Mouse (Mus musculus) liver, embryonic 15.5 days (tissue): ENCODE data around the gene Lhfp. TPM values are rescaled to one million over a fixed set of nuclear protein-coding genes. Genes with fewer than 3 reads are reported as not detected.

Experiments used
- ATAC-seq: fragments of 200-750 bp; cut with Nextera tagmentation; 2 replicates; pipeline ENCODE4 v1.8.0; 2017; ENCODE audit warnings: moderate number of reproducible peaks, mild to moderate bottlenecking, moderate library complexity; ENCODE audit not compliant: insufficient read depth
- H3K27ac ChIP-seq: fragments of 300-500 bp; sonication (generic); replicated peaks from 2 replicates; pipeline ENCODE4 v1.5.1; 2015; ENCODE audit warnings: mild to moderate bottlenecking, inconsistent platforms
- H3K27me3 ChIP-seq: fragments of 300-500 bp; sonication (generic); 2 replicates; pipeline ENCODE4 v1.6.1; 2015; ENCODE audit warnings: mild to moderate bottlenecking, inconsistent platforms
- H3K36me3 ChIP-seq: fragments of 300-500 bp; sonication (generic); replicated peaks from 2 replicates; pipeline ENCODE4 v1.6.1; 2015; ENCODE audit warnings: moderate library complexity, mild to moderate bottlenecking, inconsistent platforms
- H3K4me1 ChIP-seq: fragments of 300-500 bp; sonication (generic); replicated peaks from 2 replicates; pipeline ENCODE4 v1.6.1; 2015; ENCODE audit warnings: inconsistent platforms
- H3K4me2 ChIP-seq: fragments of 300-500 bp; sonication (generic); 2 replicates; pipeline ENCODE4 v1.6.1; 2015; ENCODE audit warnings: moderate library complexity, mild to moderate bottlenecking, inconsistent platforms
- H3K4me3 ChIP-seq: fragments of 300-500 bp; sonication (generic); replicated peaks from 2 replicates; pipeline ENCODE4 v1.5.1; 2015; ENCODE audit warnings: mild to moderate bottlenecking, inconsistent platforms
- H3K9ac ChIP-seq: fragments of 300-500 bp; sonication (generic); 2 replicates; pipeline ENCODE4 v1.6.1; 2015; ENCODE audit warnings: moderate library complexity, mild to moderate bottlenecking, inconsistent platforms
- H3K9me3 ChIP-seq: fragments of 300-500 bp; sonication (generic); replicated peaks from 2 replicates; pipeline ENCODE4 v1.6.1; 2016; ENCODE audit warnings: inconsistent platforms
- WGBS: fragments of 180-500 bp; shearing (Covaris S2); methylation state at CpG from one replicate; pipeline ENCODE4 v1.1.7; 2015; ENCODE audit warnings: mixed read lengths; ENCODE audit not compliant: insufficient replicate concordance; 5-methylcytosine and 5-hydroxymethylcytosine counted together
- polyA plus RNA-seq: library from polyadenylated mRNA; unstranded; fragments of >200 nt; fragmentation: Nextera tagmentation; extraction: Ambion mirVana; gene quantifications from 2 replicates; pipeline ENCODE4 v1.2.1, GENCODE M21; 2015

The Lhfp gene
- polyA plus RNA-seq, 1 experiment from 2014 or later: 4.3 TPM

DNA sequence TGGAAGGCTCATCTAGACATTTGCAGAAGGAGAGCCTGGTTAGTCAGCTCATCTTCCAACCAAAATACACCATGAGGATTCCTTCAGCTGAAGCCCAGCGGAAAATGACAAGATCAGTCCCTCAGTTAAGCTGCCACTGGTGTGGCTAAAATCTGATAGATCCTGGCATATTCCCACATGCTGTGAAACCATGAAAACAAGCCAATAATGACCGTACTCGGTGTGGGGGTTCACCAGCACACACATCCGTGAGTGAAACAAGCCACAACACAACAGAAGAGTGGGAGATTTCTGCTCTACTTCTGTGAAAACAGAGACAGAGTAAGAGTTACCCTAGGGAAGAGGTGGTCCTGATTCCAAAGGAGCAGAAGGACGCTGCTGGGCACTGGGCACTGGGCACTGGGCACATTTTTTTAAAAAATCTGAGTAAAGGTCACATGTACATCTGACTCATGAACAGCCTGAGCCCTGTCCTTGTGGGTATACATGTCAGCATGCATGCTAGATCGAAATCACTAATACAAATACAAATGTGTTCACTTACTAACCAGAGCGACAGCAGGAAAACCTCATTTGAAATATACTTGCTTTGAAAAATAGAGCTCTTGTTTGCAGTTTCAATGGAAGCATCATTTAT is 163.1 kb downstream of the Lhfp start:
- H3K36me3 ChIP-seq: no peaks in the 10 kb centered on the region
- no peak overlapping the region for H3K4me3 ChIP-seq
- 57% methylated on average over 7 of the region's 7 CpGs for WGBS
- no peaks in the 10 kb centered on the region for H3K27me3 ChIP-seq
- no peaks in the 10 kb centered on the region for H3K9me3 ChIP-seq
- no peak overlapping the region for H3K27ac ChIP-seq
- no peaks in the 10 kb centered on the region for H3K4me1 ChIP-seq
- H3K9ac ChIP-seq: no peak overlapping the region
- no peak for ATAC-seq
- no peak overlapping the region for H3K4me2 ChIP-seq

GRCm38 (mm10) chr3:53204985-53205365 is 163.6 kb downstream of the Lhfp start:
- H3K36me3 ChIP-seq: no peaks in the 10 kb centered on the region
- no peak for ATAC-seq
- H3K27me3 ChIP-seq: no peaks in the 10 kb centered on the region
- 71% methylated on average over 1 of the region's 1 CpGs for WGBS
- H3K4me3 ChIP-seq: no peak overlapping the region
- no peaks in the 10 kb centered on the region for H3K4me1 ChIP-seq
- no peak overlapping the region for H3K27ac ChIP-seq
- no peak overlapping the region for H3K9ac ChIP-seq
- no peaks in the 10 kb centered on the region for H3K9me3 ChIP-seq
- H3K4me2 ChIP-seq: no peak overlapping the region

GRCm38 (mm10) chr3:53205706-53206105 is 164.4 kb downstream of the Lhfp start:
- Histone ChIP-seq H3K36me3 (no peaks in the 10 kb centered on the region), H3K9me3 (no peaks in the 10 kb centered on the region), H3K27me3 (no peaks in the 10 kb centered on the region), H3K9ac (no peak overlapping the region), H3K4me2 (no peak overlapping the region), H3K4me1 (no peaks in the 10 kb centered on the region), H3K27ac (no peak overlapping the region), H3K4me3 (no peak overlapping the region)
- 72% methylated on average over 3 of the region's 3 CpGs for WGBS
- no peak for ATAC-seq

DNA sequence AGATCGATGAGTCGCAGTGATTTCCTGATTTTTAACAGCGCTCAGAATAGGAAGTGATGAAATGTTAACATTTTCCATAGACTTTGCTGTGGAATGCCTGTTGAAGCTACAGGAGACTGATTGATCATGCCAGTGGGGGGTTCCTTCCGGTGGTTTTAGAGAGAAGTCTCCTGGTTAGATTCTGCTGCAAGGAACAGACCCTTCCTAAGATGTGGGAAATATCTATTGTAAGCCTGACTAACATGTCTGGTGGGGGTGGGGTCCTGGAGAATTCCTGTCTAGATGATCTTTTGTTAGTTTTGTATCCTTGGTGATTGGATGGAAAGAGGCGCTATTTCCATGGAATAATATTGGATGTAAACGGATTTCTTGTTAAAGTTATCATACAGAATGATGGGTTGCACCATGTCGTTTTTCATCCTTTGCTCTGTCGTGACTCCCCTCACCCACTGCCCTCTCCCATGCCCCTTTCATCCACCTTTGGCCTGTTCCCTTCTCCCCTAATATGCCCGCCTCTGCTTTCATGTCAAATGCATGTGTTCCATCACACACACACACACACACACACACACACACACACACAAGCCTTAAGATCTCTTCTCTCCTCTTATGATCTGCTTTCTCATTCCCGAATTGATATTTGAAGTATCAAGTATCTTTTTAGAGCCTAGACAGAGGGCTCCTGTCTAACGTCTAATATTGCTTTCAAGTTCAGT is 165.3 kb downstream of the Lhfp start:
- Histone ChIP-seq H3K4me2 (no peak overlapping the region), H3K9me3 (no peaks in the 10 kb centered on the region), H3K27ac (no peak overlapping the region), H3K27me3 (no peaks in the 10 kb centered on the region), H3K4me1 (no peaks in the 10 kb centered on the region), H3K9ac (no peak overlapping the region), H3K4me3 (no peak overlapping the region), H3K36me3 (no peaks in the 10 kb centered on the region)
- no peak for ATAC-seq
- WGBS: 50% methylated on average over 11 of the region's 11 CpGs

DNA sequence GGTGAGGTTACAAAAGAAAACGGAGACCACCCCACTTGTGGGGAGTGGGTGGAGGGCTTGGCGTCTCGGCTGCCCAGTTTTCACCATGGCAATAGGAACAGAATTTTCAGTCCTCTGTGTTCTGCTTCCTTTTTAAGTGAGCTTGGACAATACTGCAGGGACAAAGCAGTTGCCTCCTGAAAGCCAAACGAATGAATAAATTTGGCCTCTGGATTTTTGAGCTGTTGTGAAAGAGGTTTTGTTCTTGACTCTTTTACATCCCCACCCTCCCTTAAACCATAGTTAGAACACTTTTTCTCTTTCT is 165.8 kb downstream of the Lhfp start:
- Histone ChIP-seq H3K36me3 (no peaks in the 10 kb centered on the region), H3K9ac (no peak overlapping the region), H3K4me1 (no peaks in the 10 kb centered on the region), H3K27ac (no peak overlapping the region), H3K27me3 (no peaks in the 10 kb centered on the region), H3K4me3 (no peak overlapping the region), H3K9me3 (no peaks in the 10 kb centered on the region), H3K4me2 (no peak overlapping the region)
- 51% methylated on average over 4 of the region's 4 CpGs for WGBS
- ATAC-seq: no peak

DNA sequence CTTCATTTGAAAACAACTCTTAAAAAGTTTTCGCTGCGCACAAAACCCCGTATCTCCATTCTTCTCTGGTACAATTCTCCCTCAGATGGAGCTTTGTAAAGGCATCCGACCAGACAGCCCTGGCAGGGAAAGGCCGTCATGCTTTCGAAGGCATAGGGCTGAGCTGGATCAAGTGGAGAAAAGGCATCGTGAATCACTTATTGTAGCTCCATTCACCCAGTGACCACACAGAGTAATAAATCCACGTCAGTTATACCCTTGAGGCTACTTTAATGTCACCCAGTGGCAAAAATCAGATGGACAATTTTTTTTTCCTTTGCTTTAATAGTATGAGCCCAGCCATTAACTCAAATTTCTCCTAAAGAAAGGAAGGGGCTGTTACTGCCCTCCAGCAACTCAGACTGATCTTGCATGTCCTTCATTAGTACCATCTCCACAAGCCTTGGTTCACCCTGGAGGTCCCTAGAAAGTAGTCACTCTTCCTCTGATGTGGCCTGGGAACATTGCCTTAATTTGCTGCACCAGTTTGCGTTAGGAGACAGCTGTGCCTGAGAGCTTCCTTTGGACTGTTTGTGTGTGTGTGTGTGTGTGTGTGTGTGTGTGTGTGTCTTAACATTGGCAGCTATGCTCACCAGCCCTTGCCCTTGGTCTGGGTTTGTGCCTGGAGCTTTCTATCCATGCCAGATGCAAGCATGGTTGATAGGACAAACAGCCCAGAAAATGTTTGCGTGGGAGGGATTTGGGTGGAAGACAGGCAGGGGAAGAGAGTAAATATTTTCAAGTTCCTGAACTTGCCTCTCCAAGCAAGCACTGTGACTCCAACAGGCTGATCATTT is 169.6 kb downstream of the Lhfp start:
- Histone ChIP-seq H3K4me1 (no peaks in the 10 kb centered on the region), H3K27me3 (no peaks in the 10 kb centered on the region), H3K9me3 (no peaks in the 10 kb centered on the region), H3K4me2 (no peak overlapping the region), H3K4me3 (no peak overlapping the region), H3K27ac (no peak overlapping the region), H3K9ac (no peak overlapping the region), H3K36me3 (no peaks in the 10 kb centered on the region)
- 65% methylated on average over 10 of the region's 10 CpGs for WGBS
- no peak for ATAC-seq

GRCm38 (mm10) chr3:53212599-53212998 is 171.3 kb downstream of the Lhfp start:
- no peaks in the 10 kb centered on the region for H3K9me3 ChIP-seq
- no peak for ATAC-seq
- H3K27ac ChIP-seq: no peak overlapping the region
- H3K9ac ChIP-seq: no peak overlapping the region
- H3K4me3 ChIP-seq: no peak overlapping the region
- H3K4me2 ChIP-seq: no peak overlapping the region
- no peaks in the 10 kb centered on the region for H3K27me3 ChIP-seq
- H3K36me3 ChIP-seq: no peaks in the 10 kb centered on the region
- H3K4me1 ChIP-seq: no peaks in the 10 kb centered on the region
- WGBS: 72% methylated on average over 2 of the region's 2 CpGs

DNA sequence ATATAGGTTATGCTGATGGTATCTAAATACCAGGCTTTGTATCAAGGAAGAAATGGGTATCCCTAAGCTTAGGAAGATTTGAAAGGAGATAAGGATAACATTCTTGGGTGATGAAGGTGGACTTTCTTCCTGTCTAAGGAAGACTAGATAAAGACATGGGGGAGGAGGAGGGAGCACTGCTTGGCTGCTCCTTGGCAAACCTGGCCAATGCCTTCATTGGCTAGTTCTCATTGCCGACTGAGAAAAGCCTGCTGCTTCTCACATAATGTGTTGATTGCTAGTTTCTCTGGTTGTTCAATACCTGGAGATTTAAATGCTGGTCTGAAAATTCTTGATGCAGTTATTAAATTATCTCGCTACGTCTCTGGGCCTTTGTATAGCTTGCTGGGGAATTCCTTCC is 172.0 kb downstream of the Lhfp start:
- no peak overlapping the region for H3K4me2 ChIP-seq
- 64% methylated on average over 3 of the region's 3 CpGs for WGBS
- H3K9me3 ChIP-seq: no peaks in the 10 kb centered on the region
- H3K27me3 ChIP-seq: no peaks in the 10 kb centered on the region
- no peaks in the 10 kb centered on the region for H3K36me3 ChIP-seq
- ATAC-seq: no peak
- no peak overlapping the region for H3K27ac ChIP-seq
- no peak overlapping the region for H3K4me3 ChIP-seq
- no peak overlapping the region for H3K9ac ChIP-seq
- H3K4me1 ChIP-seq: no peaks in the 10 kb centered on the region

- Histone ChIP-seq H3K4me3 (no peak overlapping the region), H3K9me3 (no peaks in the 10 kb centered on the region), H3K4me2 (no peak overlapping the region), H3K27me3 (no peaks in the 10 kb centered on the region), H3K36me3 (no peaks in the 10 kb centered on the region), H3K4me1 (no peaks in the 10 kb centered on the region), H3K27ac (no peak overlapping the region), H3K9ac (no peak overlapping the region)
- no peak for ATAC-seq
- 44% methylated on average over 7 of the region's 7 CpGs for WGBS
Measured at GRCm38 (mm10) chr3:53213746-53214271, 172.5 kb downstream of the Lhfp start.

DNA sequence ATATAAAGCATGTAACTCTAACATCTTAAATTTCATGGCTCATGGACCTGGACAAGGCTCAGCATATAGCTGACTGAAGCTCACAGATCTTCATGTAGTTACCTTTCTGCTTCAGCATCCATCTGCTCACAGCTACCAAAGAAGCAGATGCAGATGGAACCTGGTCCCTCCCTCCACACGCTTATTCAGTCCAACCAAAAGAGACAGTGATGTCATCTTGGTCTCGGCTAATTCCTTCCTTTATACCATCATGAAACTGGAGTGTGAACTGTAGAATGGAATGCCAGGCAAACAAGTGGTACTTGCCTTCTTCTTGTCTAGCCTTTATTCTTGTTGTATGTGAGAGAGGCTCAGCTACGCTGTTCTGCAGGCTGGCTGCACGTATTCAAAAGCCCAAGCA is 173.1 kb downstream of the Lhfp start:
- no peak overlapping the region for H3K27ac ChIP-seq
- no peaks in the 10 kb centered on the region for H3K9me3 ChIP-seq
- no peak overlapping the region for H3K4me3 ChIP-seq
- H3K9ac ChIP-seq: no peak overlapping the region
- no peak overlapping the region for H3K4me2 ChIP-seq
- WGBS: 59% methylated on average over 4 of the region's 4 CpGs
- H3K4me1 ChIP-seq: no peaks in the 10 kb centered on the region
- no peak for ATAC-seq
- no peaks in the 10 kb centered on the region for H3K27me3 ChIP-seq
- H3K36me3 ChIP-seq: no peaks in the 10 kb centered on the region

DNA sequence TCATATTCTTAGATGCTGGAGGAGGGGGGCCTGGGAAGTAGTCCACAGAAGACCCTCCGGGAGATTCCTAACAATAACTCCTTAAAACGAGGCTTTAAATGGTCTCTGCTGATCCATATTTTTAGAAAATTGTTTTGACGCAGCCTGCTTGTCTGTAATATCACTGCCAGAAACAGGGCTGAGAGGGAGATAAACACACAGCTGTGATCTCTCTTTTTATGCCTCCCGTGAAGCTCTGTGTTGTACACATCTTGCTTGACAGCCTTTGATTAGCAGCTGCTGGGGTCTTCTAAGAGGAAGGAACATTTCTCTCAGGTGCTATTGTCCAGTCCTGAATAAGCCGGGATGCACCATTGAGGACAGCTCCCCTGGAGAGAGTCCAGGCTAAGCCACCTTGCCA is 176.4 kb downstream of the Lhfp start:
- H3K9me3 ChIP-seq: no peaks in the 10 kb centered on the region
- WGBS: 58% methylated on average over 5 of the region's 5 CpGs
- H3K4me3 ChIP-seq: no peak overlapping the region
- H3K9ac ChIP-seq: no peak overlapping the region
- H3K27me3 ChIP-seq: no peaks in the 10 kb centered on the region
- H3K27ac ChIP-seq: no peak overlapping the region
- no peaks in the 10 kb centered on the region for H3K4me1 ChIP-seq
- ATAC-seq: no peak
- no peak overlapping the region for H3K4me2 ChIP-seq
- H3K36me3 ChIP-seq: no peaks in the 10 kb centered on the region
